Mouse (Mus musculus) thymus, adult 2 months (tissue): ENCODE data around the gene Acpp. TPM values are rescaled to one million over a fixed set of nuclear protein-coding genes. Genes with fewer than 3 reads are reported as not detected.
A peak's percentile ranks its signal among the peaks of the same experiment; 100 is the strongest.

Experiments used
- DNase-seq: peaks from one replicate; pipeline ENCODE4 v3.0.0; 2021
- H3K27ac ChIP-seq: fragments of 200-500 bp; 2 replicates; pipeline ENCODE4 v1.5.1; 2012; ENCODE audit warnings: low read length, control low read depth; ENCODE audit not compliant: control insufficient read depth, insufficient read depth
- H3K27me3 ChIP-seq: fragments of 200-500 bp; 2 replicates; pipeline ENCODE4 v1.6.1; 2012; ENCODE audit warnings: mild to moderate bottlenecking, low read length, moderate library complexity, mixed read lengths; ENCODE audit not compliant: control insufficient read depth, insufficient read depth
- H3K36me3 ChIP-seq: fragments of 200-500 bp; 2 replicates; pipeline ENCODE4 v1.6.1; 2012; ENCODE audit warnings: mild to moderate bottlenecking, low read length, moderate library complexity; ENCODE audit not compliant: control insufficient read depth, insufficient read depth
- H3K4me1 ChIP-seq: fragments of 200-500 bp; replicated peaks from 2 replicates; pipeline ENCODE4 v1.6.1; 2012; ENCODE audit warnings: low read length; ENCODE audit not compliant: control insufficient read depth, insufficient read depth
- H3K4me3 ChIP-seq: fragments of 200-500 bp; 2 replicates; pipeline ENCODE4 v1.5.1; 2012; ENCODE audit warnings: mild to moderate bottlenecking, low read length, control low read depth, moderate library complexity; ENCODE audit not compliant: control insufficient read depth, insufficient read depth
- CTCF ChIP-seq: fragments of 200-500 bp; IDR thresholded peaks from 2 replicates; pipeline ENCODE4 v1.5.1; 2012; ENCODE audit warnings: mild to moderate bottlenecking, control low read depth, low read length, moderate library complexity, borderline replicate concordance; ENCODE audit not compliant: control insufficient read depth, poor library complexity, insufficient read depth; ENCODE audit errors: extremely low read depth
- POLR2A ChIP-seq: fragments of 200-500 bp; IDR thresholded peaks from 2 replicates; pipeline ENCODE4 v1.6.1; 2012; ENCODE audit warnings: mild to moderate bottlenecking, low read length, control low read depth, moderate library complexity; ENCODE audit not compliant: control insufficient read depth, poor library complexity, insufficient read depth; ENCODE audit errors: extremely low read depth
- WGBS: fragments of 180-500 bp; shearing (Covaris S2); methylation state at CpG from one replicate; pipeline ENCODE4 v1.1.7; 2018; 5-methylcytosine and 5-hydroxymethylcytosine counted together
- polyA plus RNA-seq: library from polyadenylated mRNA; depleted of rRNA; stranded (reverse); fragments of >200 nt; gene quantifications from 2 replicates; pipeline ENCODE4 v1.2.3, GENCODE M21; 2012

Acpp gene
- polyA plus RNA-seq, 1 experiment: 11.2 TPM

- Histone ChIP-seq H3K4me1 (no peaks in the 10 kb centered on the region), H3K27ac (no peak overlapping the region), H3K4me3 (no peak overlapping the region), H3K36me3 (no peaks in the 10 kb centered on the region), H3K27me3 (no peaks in the 10 kb centered on the region)
- DNase-seq: no peak
- 86% methylated on average over 9 of the region's 9 CpGs for WGBS
- TF ChIP-seq CTCF: no peak
- TF ChIP-seq POLR2A: no peak
These were observed 83.0 kb downstream of the Acpp start for GRCm38 (mm10) chr9:104254408-104255180.

- Histone ChIP-seq H3K4me3 (no peak overlapping the region), H3K4me1 (peaks cover 6% of the 10 kb centered on the region), H3K27ac (no peak overlapping the region), H3K36me3 (no peaks in the 10 kb centered on the region), H3K27me3 (no peaks in the 10 kb centered on the region)
- TF ChIP-seq CTCF: no peak
- no peak for TF ChIP-seq POLR2A
- no peak for DNase-seq
- 95% methylated on average over 3 of the region's 3 CpGs for WGBS
These were observed 84.9 kb downstream of the Acpp start for GRCm38 (mm10) chr9:104252637-104253036.

- Histone ChIP-seq H3K36me3 (no peaks in the 10 kb centered on the region), H3K27me3 (no peaks in the 10 kb centered on the region), H3K27ac (no peak overlapping the region), H3K4me3 (no peak overlapping the region), H3K4me1 (peaks cover 8% of the 10 kb centered on the region)
- no peak for DNase-seq
- 96% methylated on average over 4 of the region's 4 CpGs for WGBS
- no peak for TF ChIP-seq CTCF
- TF ChIP-seq POLR2A: no peak
These were observed 85.9 kb downstream of the Acpp start for GRCm38 (mm10) chr9:104251687-104252086.

DNA sequence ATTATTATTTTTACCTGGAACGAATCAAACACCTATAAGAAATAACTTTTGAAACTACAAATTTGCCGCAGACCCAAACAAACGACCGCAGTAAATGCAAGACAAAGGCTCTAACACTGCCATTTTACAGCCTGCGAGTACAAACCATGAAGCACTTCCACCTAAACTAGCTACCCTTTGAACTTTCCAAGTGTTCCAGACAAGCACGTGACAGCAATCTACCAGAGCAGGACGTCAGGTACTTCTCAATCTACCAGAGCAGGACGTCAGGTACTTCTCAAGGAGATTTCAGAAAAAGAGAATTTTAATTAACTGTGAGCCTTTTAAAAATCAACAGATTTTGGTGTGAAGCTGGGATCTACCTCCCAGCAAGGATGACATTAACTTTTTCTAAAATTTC lies 86.4 kb downstream of the Acpp start:
- TF ChIP-seq CTCF (no peak), POLR2A (no peak)
- Histone ChIP-seq H3K36me3 (no peaks in the 10 kb centered on the region), H3K4me1 (peaks cover 8% of the 10 kb centered on the region)

GRCm38 (mm10) chr9:104247307-104247987 lies 90.1 kb downstream of the Acpp start:
- Histone ChIP-seq H3K36me3 (no peaks in the 10 kb centered on the region), H3K27me3 (no peaks in the 10 kb centered on the region), H3K4me3 (no peak overlapping the region), H3K27ac (no peak overlapping the region), H3K4me1 (peaks cover 15% of the 10 kb centered on the region)
- WGBS: 47% methylated on average over 6 of the region's 6 CpGs
- no peak for DNase-seq
- TF ChIP-seq CTCF (no peak), POLR2A (no peak)

More for the DNA sequence above, 86.4 kb downstream of the Acpp start:
- DNase-seq: no peak
- Histone ChIP-seq H3K27ac (no peak overlapping the region), H3K4me3 (no peak overlapping the region), H3K27me3 (no peaks in the 10 kb centered on the region)
- WGBS: 95% methylated on average over 8 of the region's 8 CpGs

GRCm38 (mm10) chr9:104243799-104244466 lies 93.6 kb downstream of the Acpp start:
- H3K27ac ChIP-seq: peak overlapping the region; percentile 87
- H3K27me3 ChIP-seq: no peaks in the 10 kb centered on the region
- DNase-seq: peak; percentile 45
- no peaks in the 10 kb centered on the region for H3K36me3 ChIP-seq
- WGBS: 6% methylated on average over 9 of the region's 9 CpGs
- H3K4me3 ChIP-seq: no peak overlapping the region
- no peak for TF ChIP-seq POLR2A
- no peak for TF ChIP-seq CTCF
- H3K4me1 ChIP-seq: peaks cover 15% of the 10 kb centered on the region
